Mouse (Mus musculus) cerebellum, adult 2 months (tissue): ENCODE data around the gene Plekhh2.

Experiments
- CTCF ChIP-seq: fragments of 200-500 bp; IDR thresholded peaks from 2 replicates; pipeline ENCODE4 v1.5.1; 2011; ENCODE audit warnings: low read depth, mild to moderate bottlenecking, control low read depth, low read length, moderate library complexity, borderline replicate concordance; ENCODE audit not compliant: insufficient read depth
- POLR2A ChIP-seq: fragments of 200-500 bp; IDR thresholded peaks from 2 replicates; pipeline ENCODE4 v1.6.1; 2011; ENCODE audit warnings: low read length, control low read depth, borderline replicate concordance; ENCODE audit not compliant: insufficient read depth

DNA sequence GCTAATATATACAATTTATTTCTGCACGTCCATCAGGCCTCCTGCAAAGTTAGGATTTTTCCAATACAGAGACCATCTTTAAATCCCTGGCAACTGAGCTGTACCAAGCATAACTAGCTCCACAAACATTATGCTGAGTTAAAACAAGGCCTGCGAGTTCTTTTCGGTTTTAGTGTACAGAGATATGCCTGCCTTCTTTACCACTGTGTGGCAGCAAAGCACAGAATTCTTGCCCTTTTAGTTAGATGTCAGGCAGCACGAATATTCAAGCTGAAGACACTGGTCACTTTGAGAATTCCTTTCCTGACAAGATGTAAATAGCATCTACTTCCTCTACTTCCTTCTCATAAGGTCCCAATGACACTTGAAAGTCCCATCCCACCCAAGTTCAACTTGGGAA lies 37.4 kb upstream of the Plekhh2 start:
- no peak for TF ChIP-seq CTCF
- TF ChIP-seq POLR2A, result no peak
